Mouse (Mus musculus) limb, embryonic 11.5 days (tissue): ENCODE measurements around the gene Ankrd52. TPM values are rescaled to one million over a fixed set of nuclear protein-coding genes. Genes with fewer than 3 reads are reported as not detected.

Source experiments
- microRNA-seq: library from miRNA; unstranded; fragments of <30 nt; microRNA quantifications from one replicate; pipeline ENCODE4, GENCODE M21; 2016
- polyA plus RNA-seq: library from polyadenylated mRNA; unstranded; fragments of >200 nt; fragmentation: Nextera tagmentation; extraction: Ambion mirVana; gene quantifications from 2 replicates; pipeline ENCODE4 v1.2.1, GENCODE M21; 2014

The Ankrd52 gene
- polyA plus RNA-seq, 1 experiment from 2014 or later: 12.0 TPM

Small RNA genes within 50 kb of the gene (microRNA-seq; reads per million reads assigned to microRNA genes)
- not detected for gene Gm25361
- not detected for gene Gm26308
- gene Mir6914: 1.8 reads per million
- gene Mir6915: not detected
- 2.4 reads per million for gene Mir8105

Other genes starting within 250 kb of the Ankrd52 start
- 25.2 and 29.8 TPM in 2 replicates for gene Rbms2, start 196.8 kb upstream of the Ankrd52 start, polyA plus RNA-seq
- gene Gls2, start 182.7 kb upstream of the Ankrd52 start, polyA plus RNA-seq: 1.6 and 1.9 TPM in 2 replicates
- 32.5 and 33.1 TPM in 2 replicates for gene Spryd4, start 165.3 kb upstream of the Ankrd52 start, polyA plus RNA-seq
- gene Mip, start 151.3 kb upstream of the Ankrd52 start, polyA plus RNA-seq: 0.32 and 0.41 TPM in 2 replicates
- gene Timeless, start 145.1 kb upstream of the Ankrd52 start, polyA plus RNA-seq: 92.9 and 95.6 TPM in 2 replicates
- 0.50 and 0.52 TPM in 2 replicates for gene Apon, start 123.0 kb upstream of the Ankrd52 start, polyA plus RNA-seq
- gene Apof, start 108.4 kb upstream of the Ankrd52 start, polyA plus RNA-seq: not detected in 2 replicates
- gene Stat2, start 106.6 kb upstream of the Ankrd52 start, polyA plus RNA-seq: 12.0 and 14.0 TPM in 2 replicates
- gene Il23a, start 78.4 kb upstream of the Ankrd52 start, polyA plus RNA-seq: not detected in 2 replicates
- 37.5 and 38.7 TPM in 2 replicates for gene Pan2, start 73.8 kb upstream of the Ankrd52 start, polyA plus RNA-seq
- 343 and 351 TPM in 2 replicates for gene Cnpy2, start 54.7 kb upstream of the Ankrd52 start, polyA plus RNA-seq
- gene Cs, start 39.4 kb upstream of the Ankrd52 start, polyA plus RNA-seq: 231 and 232 TPM in 2 replicates
- gene Coq10a, start 8.1 kb upstream of the Ankrd52 start, polyA plus RNA-seq: 8.5 and 11.0 TPM in 2 replicates
- gene Slc39a5, start 24.1 kb downstream of the Ankrd52 start, polyA plus RNA-seq: 0.07 and 0.20 TPM in 2 replicates
- gene Nabp2, start 34.4 kb downstream of the Ankrd52 start, polyA plus RNA-seq: 89.9 and 91.8 TPM in 2 replicates
- gene Rnf41, start 34.5 kb downstream of the Ankrd52 start, polyA plus RNA-seq: 34.3 and 34.6 TPM in 2 replicates
- gene Smarcc2, start 82.1 kb downstream of the Ankrd52 start, polyA plus RNA-seq: 96.5 and 105 TPM in 2 replicates
- 656 and 696 TPM in 2 replicates for gene Myl6, start 117.0 kb downstream of the Ankrd52 start, polyA plus RNA-seq
- 3.1 and 4.4 TPM in 2 replicates for gene Myl6b, start 121.6 kb downstream of the Ankrd52 start, polyA plus RNA-seq
- gene Esyt1, start 148.8 kb downstream of the Ankrd52 start, polyA plus RNA-seq: 7.6 and 8.9 TPM in 2 replicates
- 15.3 and 19.4 TPM in 2 replicates for gene Zc3h10, start 170.7 kb downstream of the Ankrd52 start, polyA plus RNA-seq
- 4,010 and 4,046 TPM in 2 replicates for gene Rpl41, start 172.2 kb downstream of the Ankrd52 start, polyA plus RNA-seq
- 274 and 289 TPM in 2 replicates for gene Pa2g4, start 188.9 kb downstream of the Ankrd52 start, polyA plus RNA-seq
- 7.6 and 8.1 TPM in 2 replicates for gene Erbb3, start 212.5 kb downstream of the Ankrd52 start, polyA plus RNA-seq
- gene Rps26, start 249.6 kb downstream of the Ankrd52 start, polyA plus RNA-seq: 831 and 876 TPM in 2 replicates